Mouse (Mus musculus): ENCODE measurements around the gene Cilp2. TPM values are rescaled to one million over a fixed set of nuclear protein-coding genes. Genes with fewer than 3 reads are reported as not detected.

Cilp2 gene
- polyA plus RNA-seq, 1 experiment from 2014 or later, result 0.47 TPM

- Histone ChIP-seq H3K36me3 (peaks cover 90% of the 10 kb centered on the region), H3K27ac (replicated peaks) (no peak overlapping the region), H3K27me3 (ENCODE audit: low read depth, poor library complexity, severe bottlenecking) (no peaks in the 10 kb centered on the region), H3K9me3 (replicated peaks) (no peaks in the 10 kb centered on the region), H3K4me1 (peaks cover 9% of the 10 kb centered on the region; the same call in 1 of the 2 replicates), H3K4me3 (no peak overlapping the region)
- WGBS, result 91% methylated on average over 4 of the region's 4 CpGs
- no peak for DNase-seq (ENCODE audit: low spot score)
These were observed 27.0 kb upstream of the Cilp2 start for GRCm38 (mm10) chr8:69914526-69914925.

GRCm38 (mm10) chr8:69912478-69913074, 25.1 kb upstream of the Cilp2 start:
- H3K9me3 ChIP-seq (replicated peaks), result no peaks in the 10 kb centered on the region
- no peaks in the 10 kb centered on the region for H3K27me3 ChIP-seq (ENCODE audit: low read depth, poor library complexity, severe bottlenecking)
- H3K4me3 ChIP-seq, result no peak overlapping the region
- no peak for DNase-seq (ENCODE audit: low spot score)
- H3K36me3 ChIP-seq, result peaks cover 100% of the 10 kb centered on the region
- H3K4me1 ChIP-seq, result peaks cover 9% of the 10 kb centered on the region; the same call in 1 of the 2 replicates
- WGBS, result 93% methylated on average over 12 of the region's 12 CpGs
- H3K27ac ChIP-seq (replicated peaks), result no peak overlapping the region

- Histone ChIP-seq H3K27ac (replicated peaks) (no peak overlapping the region), H3K4me1 (peaks cover 9% of the 10 kb centered on the region; the same call in 1 of the 2 replicates), H3K36me3 (peaks cover 99% of the 10 kb centered on the region), H3K4me3 (no peak overlapping the region), H3K9me3 (replicated peaks) (no peaks in the 10 kb centered on the region), H3K27me3 (ENCODE audit: low read depth, poor library complexity, severe bottlenecking) (no peaks in the 10 kb centered on the region)
- WGBS, result 92% methylated on average over 13 of the region's 13 CpGs
- DNase-seq (ENCODE audit: low spot score), result no peak
These were observed 24.4 kb upstream of the Cilp2 start for GRCm38 (mm10) chr8:69911917-69912316.

- Histone ChIP-seq H3K9me3 (replicated peaks) (no peaks in the 10 kb centered on the region), H3K36me3 (peaks cover 55% of the 10 kb centered on the region), H3K4me3 (no peak overlapping the region), H3K4me1 (peaks cover 24% of the 10 kb centered on the region), H3K27me3 (ENCODE audit: low read depth, poor library complexity, severe bottlenecking) (no peaks in the 10 kb centered on the region), H3K27ac (replicated peaks) (no peak overlapping the region)
- WGBS, result 91% methylated on average over 2 of the region's 2 CpGs
- no peak for DNase-seq (ENCODE audit: low spot score)
These were observed 19.6 kb upstream of the Cilp2 start for GRCm38 (mm10) chr8:69907106-69907505.

- H3K9me3 ChIP-seq (replicated peaks), result no peaks in the 10 kb centered on the region
- H3K27ac ChIP-seq (replicated peaks), result no peak overlapping the region
- peaks cover 47% of the 10 kb centered on the region for H3K36me3 ChIP-seq
- WGBS, result 91% methylated on average over 2 of the region's 2 CpGs
- no peak for DNase-seq (ENCODE audit: low spot score)
- no peaks in the 10 kb centered on the region for H3K27me3 ChIP-seq (ENCODE audit: low read depth, poor library complexity, severe bottlenecking)
- no peak overlapping the region for H3K4me3 ChIP-seq
- H3K4me1 ChIP-seq, result peaks cover 30% of the 10 kb centered on the region
These were observed 18.8 kb upstream of the Cilp2 start for GRCm38 (mm10) chr8:69906260-69906659.

- Histone ChIP-seq H3K4me1 (peaks cover 48% of the 10 kb centered on the region), H3K27ac (replicated peaks) (no peak overlapping the region; the same call in 1 of the 2 replicates), H3K27me3 (ENCODE audit: low read depth, poor library complexity, severe bottlenecking) (no peaks in the 10 kb centered on the region), H3K4me3 (peak overlapping the region; percentile 78), H3K9me3 (replicated peaks) (no peaks in the 10 kb centered on the region), H3K36me3 (peaks cover 31% of the 10 kb centered on the region)
- WGBS, result 79% methylated on average over 8 of the region's 8 CpGs
- DNase-seq (ENCODE audit: low spot score), result no peak
These were observed 16.6 kb upstream of the Cilp2 start for GRCm38 (mm10) chr8:69904096-69904495.

GRCm38 (mm10) chr8:69903063-69903542, 15.6 kb upstream of the Cilp2 start:
- under 1% methylated on average over 45 of the region's 45 CpGs for WGBS
- Histone ChIP-seq H3K4me1 (peaks cover 56% of the 10 kb centered on the region), H3K27ac (replicated peaks) (peak overlapping the region; percentile 96), H3K36me3 (peaks cover 31% of the 10 kb centered on the region), H3K27me3 (ENCODE audit: low read depth, poor library complexity, severe bottlenecking) (no peaks in the 10 kb centered on the region), H3K9me3 (replicated peaks) (no peaks in the 10 kb centered on the region), H3K4me3 (peak overlapping the region; percentile 78)
- DNase-seq (ENCODE audit: low spot score), result peak; percentile 100

GRCm38 (mm10) chr8:69902163-69903062, 14.9 kb upstream of the Cilp2 start, which contains the start of the genes Tssk6, Ndufa13 and Yjefn3:
TSS of gene Tssk6 (plus strand) at chr8:69902184.
TSS of gene Ndufa13 (minus strand) at chr8:69902558.
TSS of gene Yjefn3 (minus strand) at chr8:69902712.
- peak within 1 kb of the TSS; percentile 78 for H3K4me3 ChIP-seq
- WGBS, result 7% methylated on average over 89 of the region's 89 CpGs
- no peaks in the 10 kb centered on the region for H3K9me3 ChIP-seq (replicated peaks)
- peak within 1 kb of the TSS; percentile 96 for H3K27ac ChIP-seq (replicated peaks)
- no peaks in the 10 kb centered on the region for H3K27me3 ChIP-seq (ENCODE audit: low read depth, poor library complexity, severe bottlenecking)
- peaks cover 62% of the 10 kb centered on the region for H3K4me1 ChIP-seq
- peak; percentile 55 for DNase-seq (ENCODE audit: low spot score)
- peaks cover 31% of the 10 kb centered on the region for H3K36me3 ChIP-seq

GRCm38 (mm10) chr8:69901484-69902162, 14.1 kb upstream of the Cilp2 start:
- peaks cover 32% of the 10 kb centered on the region for H3K36me3 ChIP-seq
- H3K4me3 ChIP-seq, result peak overlapping the region; percentile 78
- H3K4me1 ChIP-seq, result peaks cover 68% of the 10 kb centered on the region
- 2% methylated on average over 41 of the region's 41 CpGs for WGBS
- H3K27ac ChIP-seq (replicated peaks), result peak overlapping the region; percentile 96
- DNase-seq (ENCODE audit: low spot score), result peak; percentile 99
- no peaks in the 10 kb centered on the region for H3K27me3 ChIP-seq (ENCODE audit: low read depth, poor library complexity, severe bottlenecking)
- no peaks in the 10 kb centered on the region for H3K9me3 ChIP-seq (replicated peaks)

GRCm38 (mm10) chr8:69900895-69901451, 13.5 kb upstream of the Cilp2 start:
- H3K4me1 ChIP-seq, result peaks cover 75% of the 10 kb centered on the region
- peaks cover 36% of the 10 kb centered on the region for H3K36me3 ChIP-seq
- DNase-seq (ENCODE audit: low spot score), result no peak
- no peaks in the 10 kb centered on the region for H3K27me3 ChIP-seq (ENCODE audit: low read depth, poor library complexity, severe bottlenecking)
- 22% methylated on average over 12 of the region's 12 CpGs for WGBS
- no peaks in the 10 kb centered on the region for H3K9me3 ChIP-seq (replicated peaks)
- peak overlapping the region; percentile 78 for H3K4me3 ChIP-seq
- peak overlapping the region; percentile 96 for H3K27ac ChIP-seq (replicated peaks)

- no peak overlapping the region for H3K4me3 ChIP-seq
- H3K36me3 ChIP-seq, result peaks cover 45% of the 10 kb centered on the region
- 96% methylated on average over 2 of the region's 2 CpGs for WGBS
- no peak overlapping the region for H3K27ac ChIP-seq (replicated peaks)
- peaks cover 85% of the 10 kb centered on the region for H3K4me1 ChIP-seq
- H3K27me3 ChIP-seq (ENCODE audit: low read depth, poor library complexity, severe bottlenecking), result no peaks in the 10 kb centered on the region
- DNase-seq (ENCODE audit: low spot score), result no peak
- no peaks in the 10 kb centered on the region for H3K9me3 ChIP-seq (replicated peaks)
These were observed 12.4 kb upstream of the Cilp2 start for GRCm38 (mm10) chr8:69899876-69900275.

GRCm38 (mm10) chr8:69897857-69898256, 10.4 kb upstream of the Cilp2 start:
- 89% methylated on average over 6 of the region's 6 CpGs for WGBS
- Histone ChIP-seq H3K4me3 (no peak overlapping the region), H3K9me3 (replicated peaks) (no peaks in the 10 kb centered on the region), H3K27me3 (ENCODE audit: low read depth, poor library complexity, severe bottlenecking) (0 out of 2 replicates have a peak, but pooled peaks cover 5% of the 10 kb centered on the region), H3K36me3 (peaks cover 64% of the 10 kb centered on the region), H3K4me1 (peaks cover 89% of the 10 kb centered on the region), H3K27ac (replicated peaks) (no peak overlapping the region)
- no peak for DNase-seq (ENCODE audit: low spot score)
